ENCODE assay signal across 21 mouse cellular contexts in genomic region chr10:44612571-44612970, GRCm38 (mm10).
DNase-seq lines count a peak whose midpoint lies in the region; ATAC-seq and TF ChIP-seq lines count a peak whose summit lies in the region.
"Had no signal": no experiment of that assay in that cellular context is flagged by ENCODE, and none has a peak within 500 bp of the region (broad histone marks: within the 10 kb centered on the region; RNA-seq: fewer than 3 reads in every experiment).

No protein-coding gene starts in this region.

- no peak overlapping the region for H3K4me2 ChIP-seq in liver, embryonic 11.5 days

- TF ChIP-seq EP300 in MEL (IDR thresholded peaks at IDR 0.05; ENCODE audit: low read depth in 1 of 2, low read length in 2 of 2): no peak

- TF ChIP-seq POLR2A in MEL (IDR thresholded peaks at IDR 0.05; ENCODE audit: control insufficient read depth in 1 of 2, insufficient read depth in 1 of 2, low read depth in 1 of 2, low read length in 2 of 2, poor library complexity in 1 of 2): no peak

- no peak for TF ChIP-seq CTCF in MEL (IDR thresholded peaks at IDR 0.05 in 2 of 3, conservative IDR thresholded peaks at IDR 0.05 in 1 of 3; ENCODE audit: control insufficient read depth in 1 of 3, insufficient read depth in 1 of 3, low read depth in 2 of 3, low read length in 3 of 3, poor library complexity in 1 of 3, severe bottlenecking in 1 of 3)

- intact Hi-C loops in left cerebral cortex, postnatal 14 days (cut with DNase I): no loop called here

- no peak overlapping the region for H3K9ac ChIP-seq in MEL (ENCODE audit: control insufficient read depth, low read depth, low read length, poor library complexity, severe bottlenecking)
- no peak overlapping the region for H3K9ac ChIP-seq in liver, embryonic 11.5 days (ENCODE audit: low read depth, low read length)

- ATAC-seq in liver, embryonic 11.5 days (replicated peaks; ENCODE audit: low FRiP score): no peak
- ATAC-seq: activated CD4-positive, CD25-positive, alpha-beta regulatory T cell, adult 4 months; CD4-positive, CD25-positive, alpha-beta regulatory T cell, adult 4 months; Patski had no signal

- H3K36me3 ChIP-seq in MEL (ENCODE audit: control insufficient read depth in 1 of 2, insufficient read depth in 2 of 2, low read length in 2 of 2): peaks cover 0 to 17% of the 10 kb centered on the region in 2 experiments; a peak in 2 of 4 replicates
- H3K36me3 ChIP-seq in liver, embryonic 11.5 days (ENCODE audit: control insufficient read depth, insufficient read depth, low read length): no peaks in the 10 kb centered on the region
- H3K36me3 ChIP-seq: G1E had no signal

- no peaks in the 10 kb centered on the region for H3K79me2 ChIP-seq in MEL (ENCODE audit: control insufficient read depth, insufficient read depth, low read length, poor library complexity)

- 76% methylated on average over 7 of the region's 7 CpGs for WGBS in liver, embryonic 11.5 days

- H3K4me1 ChIP-seq in MEL (ENCODE audit: control insufficient read depth in 1 of 2, insufficient read depth in 2 of 2, low read length in 2 of 2): peaks cover 13 to 18% of the 10 kb centered on the region in 2 experiments
- peaks cover 3% of the 10 kb centered on the region; the same call in 1 of the 2 replicates for H3K4me1 ChIP-seq in liver, embryonic 11.5 days (replicated peaks; ENCODE audit: control insufficient read depth, insufficient read depth, low read length)

- H3K9me3 ChIP-seq in MEL (replicated peaks; ENCODE audit: insufficient read depth, low read length): no peaks in the 10 kb centered on the region
- H3K9me3 ChIP-seq in liver, embryonic 11.5 days (ENCODE audit: control insufficient read depth, low read length): no peaks in the 10 kb centered on the region
- H3K9me3 ChIP-seq: G1E had no signal

- no peak overlapping the region for H3K27ac ChIP-seq in MEL (ENCODE audit: control insufficient read depth, low read depth, low read length)
- H3K27ac ChIP-seq in liver, embryonic 11.5 days (ENCODE audit: low read depth, low read length): no peak overlapping the region

- no peak overlapping the region for H3K4me3 ChIP-seq in MEL (ENCODE audit: control insufficient read depth in 1 of 2, insufficient read depth in 1 of 2, low read depth in 2 of 2, low read length in 2 of 2)
- no peak overlapping the region for H3K4me3 ChIP-seq in liver, embryonic 11.5 days (ENCODE audit: low read depth, low read length)

- no peaks in the 10 kb centered on the region for H3K27me3 ChIP-seq in MEL (ENCODE audit: control insufficient read depth in 1 of 2, insufficient read depth in 2 of 2, low read length in 2 of 2)
- H3K27me3 ChIP-seq in liver, embryonic 11.5 days (replicated peaks; ENCODE audit: control insufficient read depth, insufficient read depth, low read length): no peaks in the 10 kb centered on the region
- H3K27me3 ChIP-seq: CH12.LX, Patski had no signal

- TF ChIP-seq RAD21 in MEL (IDR thresholded peaks at IDR 0.05; ENCODE audit: low read depth, low read length): no peak

- DNase-seq in 416B (ENCODE audit: low read depth) (peak; percentile 38), MEL (ENCODE audit: low read depth, low spot score) (peak; percentile 12)
- DNase-seq in liver, embryonic 11.5 days (ENCODE audit: low spot score): no peak
- DNase-seq in left cerebral cortex, postnatal 14 days (ENCODE audit: low spot score in 2 of 2): no peak
- DNase-seq: adrenal gland, adult 2 months; adrenal gland, adult 8-10 months; adrenal gland, postnatal 10 days; adrenal gland, postnatal 14 days; adrenal gland, postnatal 25 days; adrenal gland, postnatal 36 days; B cell, adult 2 months; cerebellum, adult 11 months; cerebellum, adult 11-12 months; cerebellum, adult 18-20 months; cerebellum, adult 2 months; cerebellum, adult 8-10 months had no signal

TF ChIP-seq in MEL, 35 proteins besides CTCF, POLR2A, EP300 and RAD21:
- TF ChIP-seq SMC3 (IDR thresholded peaks at IDR 0.05; ENCODE audit: low read depth, low read length): no peak
- peak; percentile 80 for TF ChIP-seq GATA1 (IDR thresholded peaks at IDR 0.05; ENCODE audit: low read depth, low read length)
- no peak for TF ChIP-seq MYC (IDR thresholded peaks at IDR 0.05; ENCODE audit: low read depth, low read length)
- TF ChIP-seq RCOR1 (IDR thresholded peaks at IDR 0.05; ENCODE audit: low read depth, low read length): peak; percentile 78
- TF ChIP-seq MEF2A (IDR thresholded peaks at IDR 0.05; ENCODE audit: extremely low read depth, insufficient replicate concordance, low read depth, low read length, poor library complexity, severe bottlenecking): no peak
TF ChIP-seq in MEL: peak in this region for 2.

Comparison
In these comparisons a context has a peak if more than half of its experiments do, and no peak if none do; other contexts are left out.
1. DNase-seq: peak in 416B (single experiment) and MEL (single experiment); none in liver, embryonic 11.5 days (single experiment) and left cerebral cortex, postnatal 14 days (0 of 2).